Mouse (Mus musculus) cerebellum, adult 9-11 months (tissue): ENCODE data around the gene Dusp6.
A peak's percentile ranks its signal among the peaks of the same experiment; 100 is the strongest.

Experiments used
- DNase-seq: peaks from one replicate; pipeline ENCODE4 v3.0.0; 2022

Gene Dusp6

GRCm38 (mm10) chr10:99246797-99247508 lies 16.1 kb upstream of the Dusp6 start:
- no peak for DNase-seq

- no peak for DNase-seq
These were observed 12.2 kb upstream of the Dusp6 start for GRCm38 (mm10) chr10:99250874-99251281.

- DNase-seq = no peak
These were observed 9.6 kb upstream of the Dusp6 start for GRCm38 (mm10) chr10:99253412-99253811.

GRCm38 (mm10) chr10:99255830-99256570 lies 7.0 kb upstream of the Dusp6 start:
- no peak for DNase-seq

GRCm38 (mm10) chr10:99257531-99257930 lies 5.5 kb upstream of the Dusp6 start:
- no peak for DNase-seq

- DNase-seq = no peak
These were observed 3.2 kb upstream of the Dusp6 start for GRCm38 (mm10) chr10:99259840-99260239.

- peak; percentile 85 for DNase-seq
These were observed 1.8 kb upstream of the Dusp6 start for GRCm38 (mm10) chr10:99261151-99261635.

GRCm38 (mm10) chr10:99261636-99262318 lies 1.3 kb upstream of the Dusp6 start:
- peak; percentile 83 for DNase-seq

- DNase-seq = no peak
These were observed 638 bp upstream of the Dusp6 start for GRCm38 (mm10) chr10:99262319-99262866.

GRCm38 (mm10) chr10:99263419-99264221 lies 589 bp downstream of the Dusp6 start:
- DNase-seq = peak; percentile 53

- DNase-seq = no peak
These were observed 1.4 kb downstream of the Dusp6 start for GRCm38 (mm10) chr10:99264301-99265010.

GRCm38 (mm10) chr10:99265011-99265694 lies 2.1 kb downstream of the Dusp6 start:
- DNase-seq = no peak

GRCm38 (mm10) chr10:99266025-99266424 lies 3.0 kb downstream of the Dusp6 start:
- DNase-seq = no peak

- DNase-seq = no peak
These were observed 4.6 kb downstream of the Dusp6 start for GRCm38 (mm10) chr10:99267621-99268020.

GRCm38 (mm10) chr10:99268421-99269300 lies 5.6 kb downstream of the Dusp6 start:
- no peak for DNase-seq

- DNase-seq = no peak
These were observed 6.3 kb downstream of the Dusp6 start for GRCm38 (mm10) chr10:99269301-99269701.

- no peak for DNase-seq
These were observed 6.7 kb downstream of the Dusp6 start for GRCm38 (mm10) chr10:99269704-99270103.

GRCm38 (mm10) chr10:99270406-99270805 lies 7.4 kb downstream of the Dusp6 start:
- DNase-seq = no peak

- DNase-seq = no peak
These were observed 8.0 kb downstream of the Dusp6 start for GRCm38 (mm10) chr10:99271016-99271415.

- no peak for DNase-seq
These were observed 10.0 kb downstream of the Dusp6 start for GRCm38 (mm10) chr10:99273006-99273405.
